In the genomic region with DNA sequence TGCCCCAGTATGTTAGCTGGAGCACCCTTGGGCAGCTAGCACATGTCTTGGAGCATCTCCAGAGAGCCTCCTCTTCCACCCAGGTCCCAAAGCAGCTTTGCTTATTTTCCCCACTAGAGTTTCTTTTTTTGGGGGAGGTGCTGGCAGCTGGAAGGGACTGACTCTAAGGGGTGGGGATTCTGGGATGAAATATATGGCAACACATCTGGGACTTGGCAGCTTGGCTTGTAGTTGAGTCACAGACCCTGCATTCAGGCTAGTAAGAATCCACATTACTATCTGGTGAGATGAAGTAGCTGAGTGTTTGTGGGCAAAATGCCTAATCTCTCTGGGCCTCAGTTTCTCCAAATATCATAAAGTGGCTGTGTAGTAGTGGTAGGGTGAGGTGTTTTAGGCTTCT, we compare ENCODE assay signal across 23 mouse cellular contexts. TPM values are rescaled to one million over a fixed set of nuclear protein-coding genes. Genes with fewer than 3 reads are reported as not detected.
"Had no signal": no experiment of that assay in that cellular context is flagged by ENCODE, and none has a peak within 500 bp of the region (broad histone marks: within the 10 kb centered on the region; RNA-seq: fewer than 3 reads in every experiment).

No protein-coding gene starts in this region.

- H3K9me3 ChIP-seq: neural tube, embryonic 12.5 days; neural tube, embryonic 13.5 days; neural tube, embryonic 15.5 days; stomach, embryonic 15.5 days had no signal

- H3K9ac ChIP-seq: neural tube, embryonic 12.5 days; neural tube, embryonic 13.5 days; neural tube, embryonic 15.5 days; stomach, embryonic 15.5 days had no signal

- H3K36me3 ChIP-seq: neural tube, embryonic 12.5 days; neural tube, embryonic 13.5 days; neural tube, embryonic 15.5 days; stomach, embryonic 15.5 days had no signal

- H3K4me1 ChIP-seq: neural tube, embryonic 12.5 days; neural tube, embryonic 13.5 days; neural tube, embryonic 15.5 days; stomach, embryonic 15.5 days had no signal

- H3K4me2 ChIP-seq: neural tube, embryonic 12.5 days; neural tube, embryonic 13.5 days; neural tube, embryonic 15.5 days; stomach, embryonic 15.5 days had no signal

- DNase-seq: retina, postnatal 1 day; right cerebral cortex, adult 18-20 months; right cerebral cortex, postnatal 14 days; right cerebral cortex, postnatal 25 days; right cerebral cortex, postnatal 4 days; spleen, adult 18-20 months; thymus, adult 18-20 months; thymus, adult 2 months; thymus, postnatal 14 days; thymus, postnatal 25 days; thymus, postnatal 36 days; thymus, postnatal 4 days had no signal

- H3K4me3 ChIP-seq: neural tube, embryonic 12.5 days; neural tube, embryonic 13.5 days; neural tube, embryonic 15.5 days; stomach, embryonic 15.5 days had no signal

- H3K27me3 ChIP-seq: neural tube, embryonic 12.5 days; neural tube, embryonic 13.5 days; neural tube, embryonic 15.5 days; stomach, embryonic 15.5 days had no signal

- H3K27ac ChIP-seq: neural tube, embryonic 12.5 days; neural tube, embryonic 13.5 days; neural tube, embryonic 15.5 days; stomach, embryonic 15.5 days had no signal

RNA-seq across cellular contexts. Expression of gene Ms4a15, which starts 1.1 kb away (rescaled TPM):
- total RNA-seq: neutrophil, adult 5-6 weeks had no signal
- polyA plus RNA-seq: neural tube, embryonic 12.5 days; neural tube, embryonic 13.5 days; neural tube, embryonic 14.5 days; neural tube, embryonic 15.5 days; stomach, embryonic 14.5 days; stomach, embryonic 16.5 days; thymus, adult 2 months; thymus, postnatal 0 days; urinary bladder, adult 2 months had no signal

RNA-seq across cellular contexts. Expression of gene Ms4a10, which starts 17.4 kb away (rescaled TPM):
- total RNA-seq: neutrophil, adult 5-6 weeks had no signal
- polyA plus RNA-seq: neural tube, embryonic 12.5 days; neural tube, embryonic 13.5 days; neural tube, embryonic 14.5 days; neural tube, embryonic 15.5 days; spleen, adult 2 months; stomach, embryonic 14.5 days had no signal

RNA-seq across cellular contexts. Expression of gene Ms4a18, which starts 25.9 kb away (rescaled TPM):
- total RNA-seq: neutrophil, adult 5-6 weeks had no signal
- polyA plus RNA-seq: neural tube, embryonic 12.5 days; neural tube, embryonic 13.5 days; neural tube, embryonic 14.5 days; neural tube, embryonic 15.5 days; spleen, adult 2 months; stomach, embryonic 14.5 days; thymus, postnatal 0 days; urinary bladder, adult 2 months had no signal

RNA-seq across cellular contexts. Expression of gene Ptgdr2, which starts 55.0 kb away (rescaled TPM):
- polyA plus RNA-seq: neural tube, embryonic 12.5 days; neural tube, embryonic 13.5 days; neural tube, embryonic 15.5 days; stomach, embryonic 14.5 days; stomach, embryonic 16.5 days had no signal
